Mouse (Mus musculus) embryonic fibroblast, embryonic 13.5 days (primary cell): ENCODE measurements around the gene Ank3. TPM values are rescaled to one million over a fixed set of nuclear protein-coding genes. Genes with fewer than 3 reads are reported as not detected.

Experiments
- H3K27ac ChIP-seq: 2 replicates; pipeline ENCODE4 v1.5.1; 2012; ENCODE audit warnings: low read length, control low read depth, inconsistent platforms; ENCODE audit not compliant: insufficient read depth
- H3K4me1 ChIP-seq: 2 replicates; pipeline ENCODE4 v1.6.1; 2011; ENCODE audit warnings: low read length; ENCODE audit not compliant: control insufficient read depth, insufficient read depth
- H3K4me3 ChIP-seq: 2 replicates; pipeline ENCODE4 v1.5.1; 2011; ENCODE audit warnings: mild to moderate bottlenecking, control low read depth, low read length; ENCODE audit not compliant: insufficient read depth
- CTCF ChIP-seq: IDR thresholded peaks from 2 replicates; pipeline ENCODE4 v1.5.1; 2011; ENCODE audit warnings: mild to moderate bottlenecking, control low read depth, low read length, moderate library complexity, borderline replicate concordance; ENCODE audit not compliant: insufficient read depth
- POLR2A ChIP-seq: IDR thresholded peaks from 2 replicates; pipeline ENCODE4 v1.6.1; 2011; ENCODE audit warnings: low read depth, mild to moderate bottlenecking, control low read depth, low read length, moderate library complexity
- polyA plus RNA-seq: library from polyadenylated mRNA; stranded (reverse); fragments of >200 nt; gene quantifications from 2 replicates; pipeline ENCODE4 v1.2.4, GENCODE M21; 2011; ENCODE audit warnings: low read depth; ENCODE audit not compliant: missing spikeins, insufficient read length

Gene Ank3
- polyA plus RNA-seq, 1 experiment: 21.6 TPM

- Histone ChIP-seq H3K27ac (no peak overlapping the region), H3K4me1 (peaks cover 12% of the 10 kb centered on the region), H3K4me3 (no peak overlapping the region)
- TF ChIP-seq POLR2A (no peak), CTCF (no peak)
Observed at GRCm38 (mm10) chr10:69650074-69650473, 251.5 kb downstream of the Ank3 start.

- peak overlapping the region; percentile 18; the same call in 1 of the 2 replicates for H3K27ac ChIP-seq
- peaks cover 19% of the 10 kb centered on the region for H3K4me1 ChIP-seq
- no peak overlapping the region for H3K4me3 ChIP-seq
- no peak for TF ChIP-seq POLR2A
- no peak for TF ChIP-seq CTCF
Observed at GRCm38 (mm10) chr10:69652660-69653059, 254.1 kb downstream of the Ank3 start.

GRCm38 (mm10) chr10:69653121-69653677, 254.6 kb downstream of the Ank3 start:
- no peak overlapping the region for H3K27ac ChIP-seq
- no peak overlapping the region for H3K4me3 ChIP-seq
- TF ChIP-seq CTCF (no peak), POLR2A (no peak)
- peaks cover 19% of the 10 kb centered on the region for H3K4me1 ChIP-seq

DNA sequence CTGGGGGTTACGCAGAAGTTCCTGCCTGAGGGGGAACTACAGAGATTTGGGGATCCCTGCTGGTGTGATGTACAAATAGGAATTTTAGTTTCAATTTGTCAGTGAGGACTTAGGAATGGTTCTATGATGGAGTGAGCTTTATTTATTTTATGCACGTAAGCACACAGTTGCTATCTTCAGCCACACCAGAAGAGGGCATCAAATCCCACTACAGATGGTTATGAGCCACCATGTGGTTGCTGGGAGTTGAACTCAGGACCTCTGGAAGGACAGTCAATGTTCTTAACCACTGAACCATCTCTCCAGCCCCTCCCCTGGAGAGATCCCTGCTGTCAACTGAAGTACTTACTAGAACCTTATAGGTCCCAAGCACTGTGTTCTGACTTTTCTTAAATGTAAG, 255.6 kb downstream of the Ank3 start:
- H3K4me3 ChIP-seq: no peak overlapping the region
- H3K4me1 ChIP-seq: peaks cover 19% of the 10 kb centered on the region
- H3K27ac ChIP-seq: peak overlapping the region; percentile 70
- no peak for TF ChIP-seq POLR2A
- TF ChIP-seq CTCF: no peak

- Histone ChIP-seq H3K4me3 (no peak overlapping the region), H3K27ac (peak overlapping the region; percentile 70), H3K4me1 (peaks cover 19% of the 10 kb centered on the region)
- no peak for TF ChIP-seq POLR2A
- no peak for TF ChIP-seq CTCF
Observed at GRCm38 (mm10) chr10:69654866-69655633, 256.5 kb downstream of the Ank3 start.

GRCm38 (mm10) chr10:69656321-69656720, 257.7 kb downstream of the Ank3 start:
- no peak overlapping the region for H3K4me3 ChIP-seq
- TF ChIP-seq CTCF (peak; percentile 60; the same call in 1 of the 2 replicates), POLR2A (no peak)
- peaks cover 19% of the 10 kb centered on the region for H3K4me1 ChIP-seq
- no peak overlapping the region for H3K27ac ChIP-seq

GRCm38 (mm10) chr10:69659818-69660217, 261.2 kb downstream of the Ank3 start:
- Histone ChIP-seq H3K4me3 (no peak overlapping the region), H3K27ac (no peak overlapping the region), H3K4me1 (peaks cover 9% of the 10 kb centered on the region)
- TF ChIP-seq POLR2A: no peak
- no peak for TF ChIP-seq CTCF

DNA sequence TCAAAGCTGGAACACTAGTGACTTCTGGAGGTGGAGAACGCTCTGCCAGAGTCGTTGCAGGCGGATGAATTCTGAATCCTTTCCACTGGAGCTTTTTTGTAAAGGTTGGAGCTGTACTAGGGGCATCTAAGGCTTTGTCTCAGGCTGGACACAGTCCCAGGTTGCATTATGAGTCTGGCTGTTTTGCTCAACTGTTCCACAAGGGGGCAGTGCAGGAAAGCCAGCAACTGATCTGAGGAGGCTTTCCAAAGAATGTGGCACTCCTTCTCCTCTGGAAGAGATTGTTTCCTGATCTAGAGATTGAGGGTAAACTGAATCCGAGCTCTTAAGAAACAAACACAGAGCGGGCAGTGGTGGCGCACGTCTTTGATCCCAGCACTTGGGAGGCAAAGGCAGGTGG, 263.8 kb downstream of the Ank3 start:
- peak; percentile 44; the same call in 1 of the 2 replicates for TF ChIP-seq CTCF
- no peak for TF ChIP-seq POLR2A
- no peak overlapping the region for H3K27ac ChIP-seq
- H3K4me1 ChIP-seq: no peaks in the 10 kb centered on the region
- no peak overlapping the region for H3K4me3 ChIP-seq

- H3K4me3 ChIP-seq: no peak overlapping the region
- no peak overlapping the region for H3K27ac ChIP-seq
- H3K4me1 ChIP-seq: peaks cover 3% of the 10 kb centered on the region; the same call in 1 of the 2 replicates
- no peak for TF ChIP-seq CTCF
- TF ChIP-seq POLR2A: no peak
Observed at GRCm38 (mm10) chr10:69667482-69667881, 268.9 kb downstream of the Ank3 start.

DNA sequence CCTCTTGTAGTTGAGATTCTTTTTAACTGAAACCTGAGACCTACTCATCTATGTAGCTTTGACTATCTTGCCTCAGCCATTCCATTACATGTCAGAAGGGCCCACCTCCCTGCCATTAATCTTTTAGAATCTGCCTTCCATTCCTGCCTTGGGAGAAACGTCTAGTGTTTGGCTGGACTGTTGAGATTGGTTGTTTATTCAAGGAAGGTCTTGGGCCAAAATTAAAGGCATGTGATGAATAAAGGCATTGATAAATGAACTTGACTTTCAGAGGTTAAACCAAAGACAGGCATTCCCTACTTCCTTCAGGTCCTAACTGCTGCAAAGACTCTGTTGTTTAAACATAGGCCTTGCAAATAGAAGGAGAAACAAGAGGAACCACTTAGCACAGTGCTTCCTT, 271.9 kb downstream of the Ank3 start:
- Histone ChIP-seq H3K4me1 (peaks cover 3% of the 10 kb centered on the region; the same call in 1 of the 2 replicates), H3K4me3 (no peak overlapping the region), H3K27ac (peak overlapping the region; percentile 18; the same call in 1 of the 2 replicates)
- no peak for TF ChIP-seq CTCF
- TF ChIP-seq POLR2A: no peak
